Mouse (Mus musculus): ENCODE measurements around the gene Noa1. TPM values are rescaled to one million over a fixed set of nuclear protein-coding genes. Genes with fewer than 3 reads are reported as not detected.

Gene Noa1
- polyA plus RNA-seq, 1 experiment = 24.0 TPM

DNA sequence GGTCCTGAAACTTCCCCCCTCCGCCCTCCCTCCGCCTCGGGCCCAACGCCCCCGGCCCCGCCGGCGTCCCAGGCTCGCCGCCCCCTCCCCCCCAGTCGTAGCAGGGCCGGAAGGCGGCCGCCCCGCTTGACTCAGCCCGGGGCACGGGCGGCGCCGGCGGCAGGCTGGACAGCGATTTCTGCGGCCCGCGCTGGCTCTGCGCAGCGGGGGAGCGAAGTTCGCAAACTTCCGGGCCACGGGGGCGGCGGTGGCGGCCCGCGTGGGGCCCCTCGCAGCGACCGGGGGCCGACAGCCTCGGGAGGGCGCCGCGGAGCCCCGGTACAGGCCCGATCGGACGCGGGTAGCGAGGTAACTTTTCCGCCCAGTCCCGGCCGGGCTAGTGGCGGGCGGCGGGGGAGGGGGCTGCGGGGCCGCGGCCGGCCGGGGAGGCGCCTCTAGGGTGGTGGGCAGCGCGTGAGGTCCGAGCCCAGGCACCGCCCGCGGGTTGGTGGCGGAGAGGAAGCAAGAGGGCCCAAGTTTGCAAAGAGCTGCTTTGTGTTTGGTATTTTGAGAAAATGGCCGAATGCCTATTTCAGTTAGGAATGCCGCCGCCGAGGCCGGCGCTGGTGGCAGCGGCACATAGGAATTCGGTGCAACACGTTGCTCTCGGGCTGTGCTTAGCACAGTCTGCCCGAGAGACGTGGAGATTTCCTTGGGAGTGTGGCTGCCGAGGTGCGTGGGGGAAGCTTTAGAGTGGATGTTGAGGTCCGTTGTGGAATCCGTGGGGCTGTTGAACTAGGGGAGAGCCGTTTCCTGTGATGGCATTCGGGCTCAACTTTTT, 43.6 kb downstream of the Noa1 start:
- TF ChIP-seq CTCF (IDR thresholded peaks at IDR 0.05; ENCODE audit: borderline replicate concordance, extremely low read depth, insufficient read depth, insufficient read length) (no peak), POLR2A (IDR thresholded peaks at IDR 0.05; ENCODE audit: borderline replicate concordance, extremely low read depth, insufficient read depth, insufficient read length, poor library complexity, severe bottlenecking) (no peak)
- DNase-seq (ENCODE audit: low read depth) = peak; percentile 68

DNA sequence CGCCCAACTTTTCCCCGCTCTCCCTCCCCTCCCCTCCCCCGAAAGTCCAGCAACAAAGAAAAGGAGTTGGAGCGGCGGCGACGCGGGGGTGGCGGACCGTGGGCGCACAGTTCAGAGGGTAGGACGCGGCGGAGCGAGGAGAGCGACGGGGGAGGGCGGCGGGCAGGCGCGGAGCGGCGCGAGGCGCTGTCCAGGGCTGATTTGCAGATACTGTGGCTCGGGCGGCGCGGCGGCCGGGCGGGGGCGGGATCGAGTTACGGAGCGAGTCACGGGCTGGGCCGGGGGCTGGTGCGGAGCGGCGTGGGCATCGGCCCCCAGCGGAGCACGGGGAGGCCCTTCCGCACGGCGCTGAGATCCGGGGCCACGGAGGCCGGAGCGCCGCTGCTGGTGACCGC, 44.2 kb downstream of the Noa1 start:
- peak; percentile 73 for DNase-seq (ENCODE audit: low read depth)
- TF ChIP-seq POLR2A (IDR thresholded peaks at IDR 0.05; ENCODE audit: borderline replicate concordance, extremely low read depth, insufficient read depth, insufficient read length, poor library complexity, severe bottlenecking) (no peak), CTCF (IDR thresholded peaks at IDR 0.05; ENCODE audit: borderline replicate concordance, extremely low read depth, insufficient read depth, insufficient read length) (no peak)

DNA sequence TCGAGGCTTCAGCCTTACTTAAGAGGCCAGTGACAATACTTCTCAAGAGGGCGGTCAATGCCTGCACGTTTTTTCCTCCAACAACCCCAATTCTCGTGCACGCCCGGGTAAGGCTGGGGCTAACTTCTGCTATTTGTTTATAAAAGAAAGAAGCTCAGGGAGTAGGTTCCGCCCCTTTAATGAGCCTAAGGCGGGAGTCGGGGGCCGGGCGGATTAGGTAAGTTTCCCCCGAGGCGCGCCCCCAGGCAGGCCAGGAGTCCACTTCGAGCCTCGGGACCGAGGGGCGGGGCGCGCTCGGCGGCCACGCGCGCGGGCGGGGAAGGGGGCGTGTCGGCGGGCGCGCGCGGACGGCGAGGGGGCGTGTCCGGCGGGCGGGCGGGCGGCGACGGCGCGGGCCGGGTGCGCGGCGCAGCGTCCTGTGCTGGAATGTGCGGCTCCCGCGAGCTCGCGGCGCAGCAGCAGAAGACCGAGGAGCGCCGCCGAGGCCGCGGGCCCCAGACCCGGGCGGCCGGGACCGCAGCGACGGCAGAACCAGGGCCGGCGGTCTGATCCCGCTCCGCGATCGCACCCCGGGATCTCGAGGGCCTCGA, 44.7 kb downstream of the Noa1 start, which contains the start of gene Rest:
Rest (plus strand) TSS at position 411 of the 590 bp plus-strand sequence.
- no peak for TF ChIP-seq CTCF (IDR thresholded peaks at IDR 0.05; ENCODE audit: borderline replicate concordance, extremely low read depth, insufficient read depth, insufficient read length)
- peak; percentile 83 for TF ChIP-seq POLR2A (IDR thresholded peaks at IDR 0.05; ENCODE audit: borderline replicate concordance, extremely low read depth, insufficient read depth, insufficient read length, poor library complexity, severe bottlenecking)
- DNase-seq (ENCODE audit: low read depth) = peak; percentile 81

DNA sequence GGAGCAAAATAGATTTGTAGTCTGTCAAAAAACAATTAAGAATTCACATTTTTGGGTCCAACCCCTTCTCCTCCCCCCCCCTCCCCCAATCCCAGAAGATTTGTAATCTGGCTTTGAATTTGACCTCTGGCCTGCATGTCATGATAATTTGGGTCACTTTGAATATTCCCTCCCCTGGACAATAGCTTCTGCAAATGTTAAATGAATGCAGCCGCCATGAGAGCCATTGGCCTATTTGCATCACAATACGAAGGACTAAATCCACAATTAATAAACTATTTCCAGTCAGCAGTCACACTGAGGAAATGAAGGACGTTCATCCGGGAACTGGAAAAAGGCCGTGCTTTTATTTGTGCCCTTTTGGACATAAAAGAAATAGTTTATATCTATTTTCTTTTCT, 47.8 kb downstream of the Noa1 start:
- DNase-seq (ENCODE audit: low read depth) = no peak
- TF ChIP-seq POLR2A (IDR thresholded peaks at IDR 0.05; ENCODE audit: borderline replicate concordance, extremely low read depth, insufficient read depth, insufficient read length, poor library complexity, severe bottlenecking) (no peak), CTCF (IDR thresholded peaks at IDR 0.05; ENCODE audit: borderline replicate concordance, extremely low read depth, insufficient read depth, insufficient read length) (no peak)

DNA sequence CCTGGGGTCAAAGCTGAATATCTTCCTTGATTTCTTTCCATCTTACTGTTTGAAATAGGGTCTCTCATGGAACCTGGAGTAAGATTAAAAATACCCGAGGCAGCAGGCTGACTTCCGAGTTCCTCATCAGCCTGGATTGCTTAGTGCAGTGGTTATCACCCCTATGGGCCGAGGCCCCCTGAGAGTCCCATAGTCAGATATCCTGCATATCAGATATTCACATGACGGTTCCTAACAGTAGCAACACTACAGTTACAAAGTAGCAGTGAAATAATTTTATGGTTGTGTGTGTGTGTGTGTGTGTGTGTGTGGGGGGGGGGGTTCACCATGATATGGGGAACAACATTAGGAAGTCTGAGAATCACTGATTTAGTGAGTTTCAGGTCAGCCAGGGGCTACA, 48.7 kb downstream of the Noa1 start:
- DNase-seq (ENCODE audit: low read depth) = no peak
- TF ChIP-seq CTCF (IDR thresholded peaks at IDR 0.05; ENCODE audit: borderline replicate concordance, extremely low read depth, insufficient read depth, insufficient read length) (no peak), POLR2A (IDR thresholded peaks at IDR 0.05; ENCODE audit: borderline replicate concordance, extremely low read depth, insufficient read depth, insufficient read length, poor library complexity, severe bottlenecking) (no peak)

DNA sequence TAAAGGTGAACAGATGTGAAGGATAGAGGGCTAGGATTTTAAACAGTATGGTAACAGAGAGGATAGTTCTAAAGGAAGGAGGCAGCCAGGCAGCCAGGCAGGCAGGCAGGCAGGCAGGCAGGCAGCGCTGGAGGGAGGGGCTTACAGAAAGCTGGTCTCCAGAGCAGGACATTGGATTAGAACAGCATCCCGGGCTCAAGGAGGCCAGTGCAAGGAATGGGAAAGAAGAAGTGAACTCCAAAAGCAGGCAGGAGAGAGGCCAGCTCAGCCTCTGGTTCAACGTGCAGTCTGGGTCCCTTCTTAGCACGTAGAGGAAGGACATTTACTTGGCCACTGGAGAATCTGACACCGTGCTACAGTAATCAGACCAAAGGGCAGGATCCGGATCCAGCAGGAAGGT, 49.7 kb downstream of the Noa1 start:
- TF ChIP-seq POLR2A (IDR thresholded peaks at IDR 0.05; ENCODE audit: borderline replicate concordance, extremely low read depth, insufficient read depth, insufficient read length, poor library complexity, severe bottlenecking) = no peak
- TF ChIP-seq CTCF (IDR thresholded peaks at IDR 0.05; ENCODE audit: borderline replicate concordance, extremely low read depth, insufficient read depth, insufficient read length) = no peak
- DNase-seq (ENCODE audit: low read depth) = no peak

DNA sequence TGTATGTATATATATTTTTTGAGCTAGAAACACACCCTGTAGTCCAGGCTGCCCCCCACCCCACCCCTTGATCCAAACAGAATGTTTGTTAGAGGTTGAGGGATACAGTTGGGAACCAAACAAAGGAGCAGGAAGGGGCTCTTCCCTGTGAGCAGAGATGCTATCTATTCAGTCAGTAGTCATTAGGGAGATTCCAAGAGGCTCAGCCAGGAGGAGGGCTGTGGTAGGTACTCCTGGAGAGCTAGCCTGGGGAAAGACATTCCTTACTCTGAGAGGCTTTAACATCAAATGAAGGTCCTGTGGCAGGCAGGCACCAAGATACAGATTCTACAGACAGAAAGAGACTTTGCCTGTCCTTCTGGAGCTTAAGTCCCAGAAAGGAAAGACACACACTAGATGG, 50.6 kb downstream of the Noa1 start:
- DNase-seq (ENCODE audit: low read depth) = no peak

DNA sequence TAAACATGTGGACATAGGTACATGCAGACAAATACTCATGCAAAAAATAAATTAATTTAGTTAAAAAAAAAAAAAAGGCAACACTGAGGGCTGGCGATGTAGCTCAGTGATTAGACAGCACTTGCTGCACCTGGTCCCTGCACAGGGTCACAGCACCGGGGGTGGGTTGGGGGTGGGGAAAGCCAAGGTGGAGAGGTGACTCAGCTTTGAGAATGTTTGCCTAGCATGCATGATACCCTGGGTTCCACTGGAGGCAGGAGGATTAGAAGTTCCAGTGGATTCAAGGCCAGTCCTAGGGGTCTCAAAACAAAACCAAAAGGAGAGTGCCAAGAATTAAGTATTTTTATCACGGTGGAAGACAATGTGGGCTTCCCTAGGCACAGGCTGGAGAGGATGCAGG, 52.3 kb downstream of the Noa1 start:
- no peak for DNase-seq (ENCODE audit: low read depth)
- TF ChIP-seq CTCF (IDR thresholded peaks at IDR 0.05; ENCODE audit: borderline replicate concordance, extremely low read depth, insufficient read depth, insufficient read length) (no peak), POLR2A (IDR thresholded peaks at IDR 0.05; ENCODE audit: borderline replicate concordance, extremely low read depth, insufficient read depth, insufficient read length, poor library complexity, severe bottlenecking) (no peak)

More for the DNA sequence above, 50.6 kb downstream of the Noa1 start:
- TF ChIP-seq POLR2A (IDR thresholded peaks at IDR 0.05; ENCODE audit: borderline replicate concordance, extremely low read depth, insufficient read depth, insufficient read length, poor library complexity, severe bottlenecking) = no peak
- no peak for TF ChIP-seq CTCF (IDR thresholded peaks at IDR 0.05; ENCODE audit: borderline replicate concordance, extremely low read depth, insufficient read depth, insufficient read length)

DNA sequence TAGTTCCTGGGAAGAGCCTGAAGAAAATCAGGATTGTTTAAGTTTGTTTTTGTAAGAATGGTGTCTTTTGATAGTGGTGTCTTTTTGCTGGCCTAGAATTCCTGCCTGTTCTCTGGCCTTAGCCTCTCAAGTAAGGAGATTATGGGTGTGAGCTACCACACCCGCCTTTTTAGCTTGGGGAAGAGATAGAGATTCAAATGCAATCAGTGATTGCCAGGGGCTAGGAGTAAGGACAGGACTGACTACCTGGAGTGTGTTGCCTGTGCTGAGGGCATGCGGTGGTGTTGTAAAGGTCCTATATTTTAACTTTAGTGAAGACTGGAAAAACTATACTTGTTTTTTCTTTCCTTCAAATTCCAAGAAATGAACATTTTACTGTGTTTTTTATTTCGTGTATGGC, 55.5 kb downstream of the Noa1 start:
- no peak for TF ChIP-seq POLR2A (IDR thresholded peaks at IDR 0.05; ENCODE audit: borderline replicate concordance, extremely low read depth, insufficient read depth, insufficient read length, poor library complexity, severe bottlenecking)
- TF ChIP-seq CTCF (IDR thresholded peaks at IDR 0.05; ENCODE audit: borderline replicate concordance, extremely low read depth, insufficient read depth, insufficient read length) = no peak
- DNase-seq (ENCODE audit: low read depth) = no peak

DNA sequence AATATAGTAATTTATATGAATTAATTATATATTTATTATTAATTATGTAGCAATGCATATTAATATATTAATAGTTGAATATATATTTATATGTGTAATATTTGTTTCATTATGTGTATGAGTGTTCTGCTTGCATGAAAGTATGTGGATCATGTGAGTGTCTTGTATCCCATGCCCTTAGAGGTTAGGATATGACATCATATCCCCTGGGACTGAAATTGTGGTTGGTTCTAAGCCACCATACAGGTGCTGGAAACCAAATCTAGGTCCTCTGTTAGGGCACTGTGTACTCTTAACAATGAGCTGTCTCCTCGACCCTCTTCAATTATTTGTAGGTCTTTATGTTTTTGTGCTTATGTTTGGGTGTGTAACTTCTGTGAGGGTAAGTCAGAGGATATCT, 56.7 kb downstream of the Noa1 start:
- DNase-seq (ENCODE audit: low read depth) = no peak
- TF ChIP-seq CTCF (IDR thresholded peaks at IDR 0.05; ENCODE audit: borderline replicate concordance, extremely low read depth, insufficient read depth, insufficient read length) (no peak), POLR2A (IDR thresholded peaks at IDR 0.05; ENCODE audit: borderline replicate concordance, extremely low read depth, insufficient read depth, insufficient read length, poor library complexity, severe bottlenecking) (no peak)

DNA sequence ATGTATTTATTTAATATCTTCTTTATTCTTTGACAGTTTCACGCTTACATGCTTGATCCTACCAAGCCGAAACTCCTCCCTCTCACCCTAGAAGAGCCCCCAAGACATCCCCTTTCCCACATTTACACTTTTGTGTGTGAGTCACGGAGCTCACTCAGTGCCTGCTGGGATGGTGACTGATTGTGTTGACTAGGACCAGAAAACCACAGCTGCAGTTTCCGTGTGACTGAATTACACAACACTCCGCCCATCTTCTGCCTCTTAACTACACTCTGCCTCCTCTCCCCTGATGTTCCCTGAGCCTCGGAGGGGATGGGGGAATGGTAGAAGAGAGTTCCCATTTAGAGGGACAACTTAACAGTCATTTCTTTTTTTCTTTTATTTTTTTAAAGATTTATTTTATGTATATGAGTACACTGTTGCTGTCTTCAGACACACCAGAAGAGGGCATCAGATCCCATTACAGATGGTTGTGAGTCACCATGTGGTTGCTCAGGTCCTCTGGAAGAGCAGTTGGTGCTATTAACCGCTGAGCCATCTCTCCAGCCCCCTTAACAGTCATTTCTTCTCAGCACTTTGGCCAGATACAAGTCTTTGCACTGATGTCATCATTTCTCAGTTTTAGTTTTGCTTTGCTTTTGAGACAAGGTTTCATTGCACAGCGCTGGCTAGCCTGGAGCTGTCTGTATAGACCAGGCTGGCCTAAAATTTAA, 57.6 kb downstream of the Noa1 start:
- no peak for DNase-seq (ENCODE audit: low read depth)
- TF ChIP-seq POLR2A (IDR thresholded peaks at IDR 0.05; ENCODE audit: borderline replicate concordance, extremely low read depth, insufficient read depth, insufficient read length, poor library complexity, severe bottlenecking) (no peak), CTCF (IDR thresholded peaks at IDR 0.05; ENCODE audit: borderline replicate concordance, extremely low read depth, insufficient read depth, insufficient read length) (no peak)

Data from brain, embryonic 14.5 days (tissue).